Mouse (Mus musculus) forebrain, embryonic 14.5 days (tissue): Measurements from ENCODE around the gene Ephb4. TPM values are rescaled to one million over a fixed set of nuclear protein-coding genes. Genes with fewer than 3 reads are reported as not detected.

Experiments
- ATAC-seq: fragments of 200-750 bp; cut with Nextera tagmentation; 2 replicates; pipeline ENCODE4 v1.8.0; 2017; ENCODE audit warnings: mild to moderate bottlenecking, moderate library complexity
- DNase-seq: peaks from one replicate; pipeline ENCODE4 v3.0.0-alpha.2; 2015; ENCODE audit warnings: low spot score
- H3K27ac ChIP-seq: fragments of 300-500 bp; sonication (generic); 2 replicates; pipeline ENCODE4 v1.5.1; 2014; ENCODE audit warnings: low read depth, mild to moderate bottlenecking, control low read depth, low read length, moderate library complexity
- H3K27me3 ChIP-seq: fragments of 300-500 bp; sonication (generic); replicated peaks from 2 replicates; pipeline ENCODE4 v1.6.1; 2014; ENCODE audit warnings: low read length, control low read depth, mixed read lengths; ENCODE audit not compliant: control insufficient read depth, insufficient read depth
- H3K36me3 ChIP-seq: fragments of 300-500 bp; sonication (generic); 2 replicates; pipeline ENCODE4 v1.6.1; 2014; ENCODE audit warnings: low read length, control low read depth; ENCODE audit not compliant: control insufficient read depth, insufficient read depth
- H3K4me1 ChIP-seq: fragments of 300-500 bp; sonication (generic); 2 replicates; pipeline ENCODE4 v1.6.1; 2014; ENCODE audit warnings: antibody characterized with exemption, low read length, control low read depth; ENCODE audit not compliant: control insufficient read depth, insufficient read depth
- H3K4me2 ChIP-seq: fragments of 300-500 bp; sonication (generic); 2 replicates; pipeline ENCODE4 v1.6.1; 2014; ENCODE audit warnings: mild to moderate bottlenecking, control low read depth, low read length
- H3K4me3 ChIP-seq: fragments of 300-500 bp; sonication (generic); 2 replicates; pipeline ENCODE4 v1.5.1; 2014; ENCODE audit warnings: low read depth, low read length, control low read depth
- H3K9ac ChIP-seq: fragments of 300-500 bp; sonication (generic); 2 replicates; pipeline ENCODE4 v1.6.1; 2014; ENCODE audit warnings: mild to moderate bottlenecking, low read length, control low read depth, moderate library complexity
- H3K9me3 ChIP-seq: fragments of 300-500 bp; sonication (generic); replicated peaks from 2 replicates; pipeline ENCODE4 v1.6.1; 2016; ENCODE audit warnings: low read length, control low read depth, mixed read lengths; ENCODE audit not compliant: control insufficient read depth
- WGBS: fragments of 180-500 bp; shearing (Covaris S2); extraction: QIAGEN DNeasy Blood & Tissue Kit; methylation state at CpG from one replicate; pipeline ENCODE4 v1.1.7; 2014; 5-methylcytosine and 5-hydroxymethylcytosine counted together
- polyA plus RNA-seq: library from polyadenylated mRNA; unstranded; fragments of >200 nt; fragmentation: Nextera tagmentation; extraction: Ambion mirVana; gene quantifications from 2 replicates; pipeline ENCODE4 v1.2.1, GENCODE M21; 2014

Ephb4 gene
- polyA plus RNA-seq, 1 experiment from 2014 or later = 6.2 TPM

GRCm38 (mm10) chr5:137425648-137426047 lies 75.7 kb downstream of the Ephb4 start:
- H3K4me2 ChIP-seq = no peak overlapping the region
- H3K4me3 ChIP-seq = no peak overlapping the region
- WGBS = 62% methylated on average over 6 of the region's 6 CpGs
- no peaks in the 10 kb centered on the region for H3K4me1 ChIP-seq
- no peaks in the 10 kb centered on the region for H3K36me3 ChIP-seq
- H3K27ac ChIP-seq = no peak overlapping the region
- H3K27me3 ChIP-seq = no peaks in the 10 kb centered on the region
- H3K9ac ChIP-seq = no peak overlapping the region
- no peaks in the 10 kb centered on the region for H3K9me3 ChIP-seq
- no peak for ATAC-seq
- peak; percentile 7 for DNase-seq

Other genes starting within 250 kb of the Ephb4 start
- 3.2 and 4.8 TPM in 2 replicates for gene Trim56, start 233.9 kb upstream of the Ephb4 start, polyA plus RNA-seq
- not detected in 2 replicates for gene Muc3, start 200.8 kb upstream of the Ephb4 start, polyA plus RNA-seq
- 0.11 TPM in 1 of 2 replicates, not detected in the other for gene Muc3a, start 137.7 kb upstream of the Ephb4 start, polyA plus RNA-seq
- gene Ache, start 62.6 kb upstream of the Ephb4 start, polyA plus RNA-seq = 6.9 and 10.9 TPM in 2 replicates
- 9.8 and 10.3 TPM in 2 replicates for gene Ufsp1, start 55.5 kb upstream of the Ephb4 start, polyA plus RNA-seq
- 78.9 and 95.2 TPM in 2 replicates for gene Srrt, start 42.4 kb upstream of the Ephb4 start, polyA plus RNA-seq
- gene Trip6, start 35.7 kb upstream of the Ephb4 start, polyA plus RNA-seq = 18.2 and 18.4 TPM in 2 replicates
- 6.2 and 9.9 TPM in 2 replicates for gene Slc12a9, start 16.5 kb upstream of the Ephb4 start, polyA plus RNA-seq
- 0.04 and 0.05 TPM in 2 replicates for gene Zan, start 127.0 kb downstream of the Ephb4 start, polyA plus RNA-seq
- 81.2 and 98.0 TPM in 2 replicates for gene Pop7, start 152.4 kb downstream of the Ephb4 start, polyA plus RNA-seq
- 11.5 and 13.0 TPM in 2 replicates for gene Gigyf1, start 168.4 kb downstream of the Ephb4 start, polyA plus RNA-seq
- not detected in 2 replicates for gene Epo, start 183.1 kb downstream of the Ephb4 start, polyA plus RNA-seq
- gene Gnb2, start 183.4 kb downstream of the Ephb4 start, polyA plus RNA-seq = 598 and 644 TPM in 2 replicates
- gene Actl6b, start 203.4 kb downstream of the Ephb4 start, polyA plus RNA-seq = 184 and 201 TPM in 2 replicates
- 1.8 and 1.9 TPM in 2 replicates for gene Tfr2, start 219.7 kb downstream of the Ephb4 start, polyA plus RNA-seq